13 mouse cellular contexts compared by ENCODE assay signal in the genomic region with DNA sequence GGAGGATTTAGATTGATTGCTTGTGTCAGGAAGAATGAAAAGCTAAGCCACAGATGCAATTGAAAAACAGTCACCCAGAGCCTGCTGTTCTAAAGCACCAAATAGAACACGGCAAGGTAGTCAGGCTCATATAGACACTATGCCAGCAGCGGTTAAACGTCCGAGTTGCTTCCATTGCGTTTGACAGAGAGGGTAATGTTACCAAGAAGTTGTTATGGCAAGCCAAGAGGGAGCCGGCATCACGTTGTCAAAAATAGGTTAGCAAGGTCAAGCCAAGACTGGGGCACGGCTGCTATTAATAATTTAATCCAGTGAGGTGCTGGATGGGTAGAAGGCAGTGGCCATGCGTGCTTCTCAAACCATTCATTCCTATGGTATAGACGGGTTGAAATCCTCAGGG. TPM values are rescaled to one million over a fixed set of nuclear protein-coding genes. Genes with fewer than 3 reads are reported as not detected.
A peak's percentile ranks its signal among the peaks of the same experiment; 100 is the strongest.
DNase-seq lines count a peak whose midpoint lies in the region; TF ChIP-seq lines count a peak whose summit lies in the region.
"Had no signal": no experiment of that assay in that cellular context is flagged by ENCODE, and none has a peak within 500 bp of the region (broad histone marks: within the 10 kb centered on the region; RNA-seq: fewer than 3 reads in every experiment).

No protein-coding gene starts in this region.

- TF ChIP-seq CTCF in gastrocnemius, adult 2 months (IDR thresholded peaks at IDR 0.05): no peak
- no peak for TF ChIP-seq CTCF in left cerebral cortex, adult 2 months (IDR thresholded peaks at IDR 0.05)
- TF ChIP-seq CTCF in cortical plate, adult 2 months (IDR thresholded peaks at IDR 0.05; ENCODE audit: extremely low read depth, insufficient read depth, low read length): no peak

- H3K4me1 ChIP-seq in cortical plate, adult 2 months (ENCODE audit: control insufficient read depth, insufficient read depth, low read length): peaks cover 5% of the 10 kb centered on the region; the same call in 1 of the 2 replicates
- H3K4me1 ChIP-seq: liver, embryonic 15.5 days had no signal

- TF ChIP-seq POLR2A in cortical plate, adult 2 months (IDR thresholded peaks at IDR 0.05; ENCODE audit: extremely low read depth, insufficient read depth, low read length): no peak

- peak overlapping the region; percentile 69 for H3K4me3 ChIP-seq in gastrocnemius, adult 2 months
- H3K4me3 ChIP-seq in left cerebral cortex, adult 2 months: peak overlapping the region; percentile 26
- H3K4me3 ChIP-seq in cortical plate, adult 2 months (ENCODE audit: insufficient read depth, low read length): no peak overlapping the region

- intact Hi-C loops in gastrocnemius, adult 2 months (cut with DNase I): no loop called here
- intact Hi-C loops in left cerebral cortex, adult 2 months (cut with DNase I): no loop called here

- DNase-seq in gastrocnemius, adult 2 months: peak; percentile 82
- DNase-seq in gastrocnemius, postnatal 10 days: no peak
- no peak for DNase-seq in left cerebral cortex, adult 2 months (ENCODE audit: extremely low spot score in 1 of 2, low spot score in 2 of 2)
- no peak for DNase-seq in left cerebral cortex, adult 18-20 months (ENCODE audit: low spot score in 2 of 2)
- DNase-seq in heart, postnatal 4 days: peak; percentile 58
- DNase-seq in left cerebral cortex, adult 8-10 months (ENCODE audit: low spot score in 2 of 2): no peak
- no peak for DNase-seq in embryo, embryonic 9.5 days (ENCODE audit: extremely low spot score)
- DNase-seq: cerebellum, postnatal 36 days; kidney, postnatal 36 days had no signal

- H3K27ac ChIP-seq in gastrocnemius, adult 2 months: peak overlapping the region; percentile 89
- H3K27ac ChIP-seq in left cerebral cortex, adult 2 months: peak overlapping the region; percentile 65
- H3K27ac ChIP-seq in cortical plate, adult 2 months (ENCODE audit: insufficient read depth, low read length): peak overlapping the region; percentile 67; the same call in 1 of the 2 replicates
- H3K27ac ChIP-seq: liver, embryonic 15.5 days had no signal

RNA-seq across cellular contexts. Expression of a gene that starts 0.9 kb away (rescaled TPM):
- 1 to 10 TPM; 3.1 to 7.8 TPM for total RNA-seq in gastrocnemius, adult 2 months (2021)
- 1 to 10 TPM; 6.1 to 6.5 TPM for total RNA-seq in gastrocnemius, postnatal 10 days (2021)
- 1 to 10 TPM; 3.1 to 4.1 TPM for total RNA-seq in left cerebral cortex, adult 2 months (2021)
- 1 to 10 TPM; 3.2 to 3.3 TPM for total RNA-seq in left cerebral cortex, adult 18-20 months (2021)
- 2.3 and 2.4 TPM in 2 replicates for polyA plus RNA-seq in cortical plate, adult 2 months (2012; rRNA removed)
- 10 to 100 TPM in 1 of 2 experiments, 1 to 10 TPM in 1; 7.2 to 10.1 TPM for total RNA-seq in heart, postnatal 4 days (2021)
- 1 to 10 TPM; 3.1 to 4.1 (median 3.9) TPM for total RNA-seq in left cerebral cortex, adult 8-10 months (2022)
- total RNA-seq: granulocyte monocyte progenitor cell, adult 5-6 weeks; monocyte, adult 5-6 weeks had no signal

Comparison
In these comparisons a context has a peak if more than half of its experiments do, and no peak if none do; other contexts are left out.
1. DNase-seq: peak in gastrocnemius, adult 2 months (single experiment) and heart, postnatal 4 days (single experiment); none in gastrocnemius, postnatal 10 days (single experiment), left cerebral cortex, adult 2 months (0 of 2), left cerebral cortex, adult 18-20 months (0 of 2), left cerebral cortex, adult 8-10 months (0 of 2) and embryo, embryonic 9.5 days (single experiment).
2. Peak in every context shown above with its lines, with median percentiles within 50 percentile points of each other: H3K27ac ChIP-seq.